Mouse (Mus musculus): ENCODE measurements around the gene Kpna6.

Gene Kpna6

DNA sequence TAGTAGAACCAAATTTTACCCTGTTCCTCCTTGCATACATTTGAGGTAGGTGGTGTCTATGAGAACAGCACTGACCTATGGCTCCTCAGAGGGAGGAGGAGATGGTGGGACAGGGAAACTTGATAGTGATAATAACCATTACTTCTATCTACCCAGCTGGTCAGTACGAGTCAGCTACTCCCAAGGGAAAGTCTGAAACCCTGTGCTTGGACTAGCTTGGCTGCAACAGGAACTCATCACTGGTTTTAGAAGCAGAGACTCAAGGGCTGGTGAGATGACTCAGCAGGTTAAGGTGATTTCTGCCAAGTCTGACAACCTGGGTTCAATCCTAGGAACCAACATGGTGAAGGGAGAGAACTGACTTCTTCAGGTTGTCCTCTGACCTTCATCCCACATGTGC, 23.9 kb downstream of the Kpna6 start:
- DNase-seq (ENCODE audit: low spot score), result no peak

DNA sequence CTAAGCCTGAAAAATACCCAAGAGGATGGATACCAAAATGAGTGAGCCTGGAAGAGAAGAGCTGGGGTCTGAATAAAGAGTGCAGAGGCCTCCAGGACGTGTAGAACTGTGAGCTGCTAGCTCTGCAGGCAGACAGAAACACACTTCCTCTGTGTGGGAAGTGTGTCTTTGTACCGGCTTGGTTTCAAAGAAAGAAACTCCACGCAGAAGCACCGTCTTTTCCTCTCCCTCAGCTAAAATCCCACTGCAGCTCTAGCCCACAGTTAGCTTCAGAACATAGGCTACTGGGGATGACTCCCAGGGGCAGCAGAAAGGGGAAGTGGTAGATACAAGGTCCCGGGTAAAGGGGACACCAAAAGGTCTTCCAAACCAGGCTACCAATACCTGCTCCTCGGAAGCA, 27.4 kb downstream of the Kpna6 start:
- no peak for DNase-seq (ENCODE audit: low spot score)

DNA sequence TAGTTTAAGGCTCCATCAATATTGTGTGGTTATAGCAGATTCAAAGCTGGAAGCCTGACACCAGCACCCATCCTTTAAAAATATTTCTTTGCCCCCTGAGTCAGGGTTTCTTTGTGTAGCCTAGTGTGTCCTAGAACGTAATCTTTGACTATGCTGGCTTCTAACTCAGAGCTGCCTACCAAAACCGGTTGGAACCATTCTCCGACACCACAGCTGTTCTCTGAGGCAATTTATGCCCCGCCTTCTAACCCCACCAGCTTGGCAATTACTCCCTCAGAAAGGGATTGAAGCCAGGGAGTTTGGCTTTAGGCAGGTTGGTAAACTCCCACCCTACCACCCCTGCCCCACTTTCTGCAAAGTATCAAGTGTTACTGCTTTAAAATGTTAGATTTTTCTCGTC, 30.8 kb downstream of the Kpna6 start:
- DNase-seq (ENCODE audit: low spot score), result peak; percentile 91

DNA sequence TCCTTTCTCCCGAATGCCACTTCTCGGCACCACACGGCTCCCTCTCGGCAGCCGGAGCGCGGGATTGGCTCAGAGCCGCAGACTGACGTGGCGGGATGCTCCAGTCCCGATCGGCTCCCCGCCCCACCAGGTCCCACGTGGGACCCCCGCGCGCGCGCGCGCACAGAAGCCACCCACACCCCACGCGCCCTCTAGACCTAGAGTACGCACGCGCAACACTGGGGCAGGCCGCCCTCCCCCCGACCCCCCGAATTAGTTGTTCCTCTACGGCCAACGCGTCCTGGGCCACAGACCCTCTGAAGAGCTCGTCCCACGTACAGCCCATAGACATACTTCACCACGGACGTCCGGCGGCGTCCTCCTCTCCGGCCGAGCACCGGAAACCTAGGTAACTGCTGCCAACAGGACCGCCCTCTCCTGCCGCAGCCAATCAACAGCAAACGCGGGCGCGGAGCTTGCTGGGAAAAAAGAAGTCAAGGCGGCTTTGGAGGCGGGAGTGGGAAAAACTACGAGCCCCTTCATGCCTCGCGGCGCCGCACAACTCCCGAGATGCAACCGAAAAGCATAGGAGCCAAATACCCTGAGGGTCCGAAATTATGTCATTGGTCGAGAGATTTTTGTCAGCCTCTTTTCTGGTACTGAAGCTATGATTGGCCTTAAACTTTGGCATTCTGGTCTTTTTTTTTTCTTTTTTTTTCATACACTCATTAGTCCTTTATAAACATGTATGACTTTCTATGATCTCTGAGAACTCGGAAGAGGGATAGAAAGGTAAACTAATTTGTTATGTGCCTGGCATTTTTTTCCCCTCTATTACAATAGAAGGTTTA, 31.7 kb downstream of the Kpna6 start, which contains the start of gene Txlna:
Gene Txlna (minus strand): TSS at position 428 of the 830 bp plus-strand sequence.
- DNase-seq (ENCODE audit: low spot score), result peak; percentile 99

DNA sequence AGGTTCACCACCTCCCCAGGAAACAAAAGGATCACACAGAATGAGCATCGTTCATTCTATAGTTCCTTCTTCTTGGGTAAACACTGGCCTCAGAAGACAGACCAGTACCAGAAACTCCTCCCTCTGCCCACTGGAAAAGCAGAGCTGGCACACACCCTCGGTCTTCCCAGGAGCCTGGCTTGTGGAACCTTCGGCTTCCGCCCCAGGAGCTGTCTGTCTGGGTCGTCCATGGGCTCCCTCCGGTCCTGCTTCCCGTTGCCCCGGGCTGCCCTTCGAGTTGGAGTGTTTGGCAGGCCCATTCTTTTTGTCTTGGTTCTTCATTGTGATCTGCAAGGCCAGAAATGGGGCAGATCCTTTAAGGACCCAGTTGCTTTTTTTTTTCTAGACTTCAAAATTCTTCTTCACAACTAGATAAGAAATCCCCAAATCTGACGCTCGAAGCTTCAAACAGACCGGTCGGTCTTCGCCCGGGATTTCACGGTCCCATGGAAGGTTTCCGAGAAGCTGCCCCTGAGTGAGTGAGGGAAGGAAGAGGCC, 32.4 kb downstream of the Kpna6 start:
- peak; percentile 50 for DNase-seq (ENCODE audit: low spot score)

DNA sequence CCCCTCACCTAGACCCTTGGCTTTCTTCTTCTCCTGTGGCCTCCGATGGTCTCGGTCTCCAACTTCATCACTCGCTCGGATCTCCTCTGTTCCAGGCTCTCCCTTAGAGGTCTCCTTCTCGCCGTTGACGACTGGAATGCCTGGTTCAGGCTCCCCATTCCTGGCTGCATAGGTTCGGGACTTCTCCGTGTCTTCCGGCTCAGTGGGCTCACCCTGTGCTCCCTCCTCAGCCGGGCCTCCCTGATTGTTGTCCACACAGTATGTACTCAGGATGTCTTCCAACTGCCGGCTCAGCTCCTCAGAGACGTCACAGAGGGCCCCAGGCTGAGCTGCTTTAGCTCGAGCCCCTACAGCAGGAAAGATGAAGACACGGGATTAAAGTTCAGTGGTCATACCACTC, 33.3 kb downstream of the Kpna6 start:
- DNase-seq (ENCODE audit: low spot score), result no peak

DNA sequence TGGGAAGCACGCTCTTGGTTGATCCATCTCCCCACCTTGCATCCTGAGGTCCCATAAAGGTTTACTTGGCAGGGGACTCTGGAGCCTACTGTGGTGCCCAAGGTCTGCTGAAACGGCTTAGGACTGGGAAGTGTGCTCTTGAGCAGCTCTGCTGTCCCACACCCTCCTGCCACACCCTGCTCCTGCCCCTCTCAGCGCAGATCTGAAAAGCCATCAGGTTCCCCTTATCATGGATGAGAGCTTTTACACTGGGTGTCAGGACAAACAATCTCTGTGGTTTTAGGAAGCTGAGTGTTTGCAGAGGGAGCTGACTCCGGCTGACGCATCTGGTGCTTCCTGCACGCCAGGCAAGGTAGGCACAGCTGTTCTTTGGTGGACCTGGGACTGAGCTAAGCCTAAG, 38.7 kb downstream of the Kpna6 start:
- no peak for DNase-seq (ENCODE audit: low spot score)

DNA sequence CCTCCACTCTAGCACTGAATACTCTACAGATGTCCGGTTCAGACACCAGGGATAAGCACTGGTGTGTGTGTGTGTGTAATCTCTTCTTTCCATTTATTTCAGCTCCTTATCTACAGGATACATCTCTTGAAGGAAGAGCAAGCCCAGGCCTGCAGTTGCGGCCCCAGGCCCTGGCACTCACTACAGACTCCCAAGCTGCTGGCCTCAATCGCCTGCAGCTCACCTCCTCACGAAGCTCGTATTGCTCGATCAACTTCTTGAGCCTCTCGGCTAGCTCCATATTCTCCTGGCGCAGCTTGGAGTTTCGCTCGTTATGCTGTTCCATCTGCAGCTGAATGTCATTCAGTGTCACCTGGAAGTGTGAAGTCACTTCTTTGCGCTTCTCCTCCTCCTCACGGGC, 40.7 kb downstream of the Kpna6 start:
- DNase-seq (ENCODE audit: low spot score), result no peak

DNA sequence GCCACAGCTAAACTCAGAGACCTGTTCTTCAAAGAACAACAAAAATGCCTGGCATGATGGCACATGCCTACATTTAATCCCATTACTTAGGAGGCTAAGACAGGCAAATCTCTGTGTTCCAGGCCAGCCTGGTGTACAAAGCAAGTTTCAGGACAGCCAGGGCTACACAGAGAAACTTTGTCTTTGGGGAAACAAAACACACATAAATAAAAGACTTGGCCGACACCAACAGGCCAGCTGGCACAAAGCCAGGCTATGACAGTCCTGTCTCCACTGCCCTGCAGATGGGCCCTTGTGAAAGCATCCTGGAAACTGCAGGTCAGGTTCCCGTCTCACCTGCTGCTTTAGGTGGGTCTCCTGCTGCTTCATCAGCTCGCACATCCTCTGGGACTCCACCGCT, 41.6 kb downstream of the Kpna6 start:
- peak; percentile 49 for DNase-seq (ENCODE audit: low spot score)

DNA sequence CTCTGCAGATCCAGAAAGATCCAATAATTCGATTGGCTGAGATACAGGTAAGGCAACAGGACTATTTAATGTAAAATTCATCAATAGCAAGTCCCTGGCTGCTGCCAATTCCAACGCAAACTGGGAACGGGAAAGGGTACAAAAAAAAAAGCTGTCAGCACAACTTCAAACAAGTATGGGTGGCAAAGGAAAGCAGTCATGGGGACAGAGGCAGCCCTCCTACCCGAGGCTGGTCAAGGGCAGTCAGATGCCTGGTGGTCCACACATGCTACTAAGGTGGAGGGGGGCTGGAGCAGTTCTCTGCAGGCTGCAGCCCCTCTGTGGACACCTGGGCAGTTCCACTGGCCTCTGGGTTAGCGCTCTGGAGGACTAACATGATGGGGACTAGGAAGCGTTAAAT, 46.5 kb downstream of the Kpna6 start:
- DNase-seq (ENCODE audit: low spot score), result no peak

DNA sequence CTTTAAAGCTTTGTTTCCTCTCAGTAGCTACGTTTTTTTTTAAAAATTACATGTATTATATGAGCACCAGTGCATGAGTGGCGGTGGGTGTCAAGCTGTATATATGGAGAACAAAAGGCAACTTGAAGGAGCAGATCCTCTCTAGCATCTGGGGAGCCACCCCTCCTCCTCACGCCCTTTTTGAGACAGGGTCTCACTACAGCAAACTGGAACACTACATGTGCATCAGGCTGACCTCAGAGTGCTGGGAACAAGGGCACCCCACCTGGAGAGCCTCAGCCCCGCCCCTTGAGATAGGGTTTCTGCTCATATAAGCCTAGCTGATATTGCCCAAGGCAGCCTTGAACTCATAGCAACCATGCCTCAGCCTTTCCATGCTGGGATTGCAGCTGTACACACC, 47.1 kb downstream of the Kpna6 start:
- DNase-seq (ENCODE audit: low spot score), result no peak

DNA sequence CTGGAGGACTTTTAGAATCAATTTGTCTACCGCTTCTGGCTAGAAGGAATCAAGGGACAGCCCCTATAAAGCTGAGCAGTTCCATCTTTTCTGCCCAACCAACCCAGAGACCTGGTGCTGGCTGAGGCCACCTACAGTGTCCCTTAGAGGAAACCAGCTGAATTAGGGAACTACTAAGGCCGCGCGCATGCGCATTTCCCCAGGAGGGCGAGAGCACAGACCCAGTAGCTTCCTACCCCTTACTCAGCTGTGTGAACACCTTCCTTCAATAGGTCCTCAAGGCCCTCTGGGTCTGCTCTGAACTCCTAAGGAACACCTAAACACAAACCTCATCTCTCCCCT, 47.6 kb downstream of the Kpna6 start:
- DNase-seq (ENCODE audit: low spot score), result no peak

DNA sequence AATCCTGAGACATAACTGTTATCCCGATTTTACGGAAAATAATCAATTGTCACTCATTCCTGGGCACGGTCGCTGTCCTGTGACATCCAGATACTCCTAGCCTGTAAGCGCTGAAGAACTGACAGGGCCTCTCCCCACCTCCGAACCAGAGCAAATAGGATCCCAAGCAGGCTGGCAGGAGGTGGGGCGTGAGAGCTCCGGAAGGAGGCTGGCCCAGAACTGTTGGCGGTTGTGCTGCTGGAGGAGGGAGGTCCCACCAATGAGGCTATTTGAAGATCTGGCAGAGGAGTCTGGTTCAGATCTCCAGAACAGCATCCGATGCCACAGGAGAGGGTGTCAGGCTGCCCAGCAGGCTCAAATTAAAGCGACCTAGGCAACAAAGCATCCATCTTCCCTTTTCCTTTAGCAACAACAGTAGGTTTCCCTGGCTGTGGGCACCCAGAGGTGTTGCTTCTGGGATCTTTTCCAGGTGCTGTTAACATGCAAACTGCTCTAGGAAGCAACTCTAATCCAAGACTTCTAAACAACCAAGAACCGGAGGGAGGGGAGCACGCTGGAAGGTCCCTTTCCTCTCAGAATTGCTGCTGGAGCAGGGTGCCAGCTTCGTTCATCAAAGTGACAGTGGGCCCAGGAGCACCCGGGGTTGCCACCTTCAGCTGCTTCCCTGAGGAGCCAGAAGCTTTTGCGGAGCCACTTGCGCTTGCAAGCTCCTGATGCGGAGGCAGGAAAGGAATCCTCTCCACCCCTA, 48.1 kb downstream of the Kpna6 start:
- DNase-seq (ENCODE audit: low spot score), result peak; percentile 89

DNA sequence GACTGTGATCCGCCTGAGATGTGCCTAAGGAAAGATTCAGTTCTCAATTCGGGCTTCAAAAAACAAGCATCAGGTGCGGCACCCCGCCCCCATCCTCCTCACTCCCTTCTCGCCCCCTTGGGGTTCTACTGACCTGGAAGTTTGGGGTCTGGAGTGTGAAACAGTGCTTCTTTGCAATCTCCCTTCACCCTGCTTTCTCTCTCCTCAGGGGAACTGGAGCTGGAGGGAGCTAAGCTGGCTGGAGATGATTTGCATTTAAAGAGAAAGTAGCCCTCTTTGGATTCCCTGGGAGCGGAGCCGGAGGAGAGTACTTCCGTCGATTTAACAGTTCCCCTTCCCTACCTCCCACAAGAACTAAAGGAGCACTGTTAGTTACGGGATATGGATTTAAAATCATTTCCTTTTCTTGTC, 48.9 kb downstream of the Kpna6 start, which contains the start of gene Ccdc28b:
Gene Ccdc28b (minus strand): TSS at position 267 of the 411 bp plus-strand sequence.
- DNase-seq (ENCODE audit: low spot score), result peak; percentile 52

DNA sequence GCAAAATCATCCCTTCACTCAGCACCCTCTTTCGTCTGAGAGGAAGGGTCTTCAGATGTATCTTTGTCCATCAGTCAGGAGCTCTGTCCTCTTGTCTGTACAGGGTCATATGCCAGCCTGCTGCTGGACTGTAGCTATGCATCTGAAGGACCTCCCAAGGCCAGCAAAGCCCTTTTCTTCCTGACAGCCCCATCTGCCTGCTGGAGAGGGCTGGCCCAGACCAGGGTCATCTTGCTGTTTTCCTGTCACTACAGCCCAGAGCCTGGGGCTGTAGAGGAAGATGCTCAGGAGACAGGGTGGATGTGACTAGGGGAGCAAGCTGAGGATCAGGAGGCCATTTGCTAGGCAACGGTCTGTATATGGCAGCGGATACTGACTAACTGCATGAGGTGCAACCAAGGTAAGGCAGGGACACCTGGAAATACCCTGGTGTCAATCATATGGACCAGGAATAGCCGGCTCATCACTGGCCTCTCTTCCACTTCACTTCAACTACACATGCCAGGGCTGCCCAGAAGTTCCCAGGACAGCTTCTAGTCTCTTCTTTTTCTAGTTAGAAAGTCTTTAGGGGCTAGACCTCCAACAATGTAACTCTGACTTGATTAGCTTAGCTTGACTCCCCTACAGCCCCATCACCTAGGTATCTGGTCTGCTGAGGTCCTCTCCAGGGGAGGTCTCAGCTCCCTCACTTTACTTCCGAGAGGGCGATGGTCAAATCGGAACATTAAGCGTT, 49.6 kb downstream of the Kpna6 start:
- DNase-seq (ENCODE audit: low spot score), result no peak

DNA sequence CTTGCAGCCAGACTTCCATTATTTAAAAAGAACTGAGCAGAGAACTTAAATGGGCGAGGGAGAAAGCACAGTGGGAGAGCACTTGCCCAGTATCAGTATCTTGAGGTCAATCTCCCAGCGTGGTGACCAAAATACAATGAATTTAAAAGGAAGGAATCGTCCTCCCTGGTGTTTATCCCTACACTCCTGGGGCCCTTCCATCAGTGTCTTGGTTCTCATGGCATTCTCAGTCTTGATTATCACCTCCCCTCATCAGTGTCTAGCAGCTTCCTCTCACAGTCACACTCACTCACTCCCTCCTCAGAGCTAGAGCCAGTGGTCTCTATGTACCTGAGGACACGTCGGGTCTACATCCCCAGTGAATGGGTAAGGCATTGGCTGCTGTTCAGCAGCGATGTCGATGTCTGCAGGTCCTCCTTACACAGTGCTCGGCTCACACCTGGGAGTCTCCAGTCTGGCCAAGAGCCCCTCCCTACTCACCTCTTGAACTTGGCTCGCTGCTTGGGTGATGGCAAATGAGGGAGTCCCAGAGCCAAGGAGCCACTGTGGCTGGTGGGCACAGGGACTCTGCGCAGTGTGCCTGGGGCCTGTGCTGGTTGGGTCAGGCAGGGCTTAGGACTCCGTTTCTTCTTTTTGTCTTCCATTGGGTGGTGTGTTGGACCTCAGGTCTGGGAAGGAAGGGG, 50.3 kb downstream of the Kpna6 start:
- DNase-seq (ENCODE audit: low spot score), result no peak

DNA sequence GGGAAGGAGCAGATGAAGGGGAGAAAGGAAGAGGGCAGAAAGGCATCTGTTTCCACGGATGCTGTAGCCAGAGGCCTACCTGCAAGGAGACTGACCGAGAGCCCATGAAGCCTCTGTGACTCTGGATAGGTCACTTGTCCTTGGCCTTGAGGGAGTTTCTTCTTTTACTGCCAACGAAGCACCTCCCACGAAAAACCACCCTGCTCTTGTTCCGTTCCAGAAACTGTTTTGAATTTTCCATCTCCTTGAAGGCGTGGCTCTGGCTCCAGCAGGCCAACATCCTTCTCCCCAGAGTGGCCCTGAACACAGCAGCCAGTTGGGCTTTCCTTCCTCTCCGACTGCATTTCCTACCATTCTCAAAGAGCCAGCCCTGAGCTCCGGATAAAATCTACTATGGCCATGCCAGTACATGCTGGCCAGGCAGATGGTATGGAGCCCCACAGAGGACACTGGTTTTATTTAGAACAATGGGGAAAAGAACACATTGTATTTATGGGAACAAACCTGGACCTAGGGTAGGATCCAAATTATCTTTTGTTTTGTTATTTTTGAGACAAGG, 51.2 kb downstream of the Kpna6 start:
- no peak for DNase-seq (ENCODE audit: low spot score)

DNA sequence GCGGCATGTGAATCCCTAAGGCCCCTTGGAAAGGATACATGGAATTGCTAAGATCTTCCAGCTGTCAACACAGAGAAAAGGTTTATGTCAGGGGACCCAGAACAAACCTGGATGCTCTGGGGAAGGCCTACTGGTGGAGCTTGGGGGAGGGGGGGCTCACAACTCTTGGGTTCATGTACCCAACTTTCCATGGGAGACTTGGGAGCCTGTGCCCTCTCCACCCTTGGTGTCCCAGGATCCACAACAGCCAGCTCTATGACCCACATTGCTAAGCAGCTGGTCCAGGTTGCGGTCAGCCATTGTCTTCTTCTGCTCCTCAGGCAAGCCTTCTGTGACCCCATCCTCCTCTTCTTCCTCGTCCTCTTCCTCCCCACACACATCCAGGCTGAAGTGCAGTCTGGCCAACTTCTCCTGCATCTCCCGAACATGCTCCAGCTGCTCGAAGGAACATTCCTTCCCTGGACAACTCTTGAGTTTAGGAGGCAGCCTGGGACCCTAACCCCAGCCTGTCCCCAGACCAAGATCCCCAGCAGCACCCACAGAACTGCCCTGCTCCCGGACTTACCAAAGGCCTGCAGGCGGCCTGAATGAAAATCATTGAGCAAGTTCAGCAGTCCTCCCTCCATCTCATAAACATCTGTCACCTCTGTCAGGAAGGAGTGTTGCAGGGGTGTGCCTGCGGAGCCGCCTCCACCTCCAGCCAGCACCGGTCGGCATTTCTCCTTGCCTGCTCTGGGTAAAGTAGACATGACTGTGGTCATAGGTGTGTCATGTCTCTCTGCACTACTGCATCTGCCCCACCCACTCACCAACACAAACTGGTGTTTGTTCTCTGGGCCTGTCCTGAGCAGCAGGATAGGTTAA, 51.9 kb downstream of the Kpna6 start:
- no peak for DNase-seq (ENCODE audit: low spot score)

DNA sequence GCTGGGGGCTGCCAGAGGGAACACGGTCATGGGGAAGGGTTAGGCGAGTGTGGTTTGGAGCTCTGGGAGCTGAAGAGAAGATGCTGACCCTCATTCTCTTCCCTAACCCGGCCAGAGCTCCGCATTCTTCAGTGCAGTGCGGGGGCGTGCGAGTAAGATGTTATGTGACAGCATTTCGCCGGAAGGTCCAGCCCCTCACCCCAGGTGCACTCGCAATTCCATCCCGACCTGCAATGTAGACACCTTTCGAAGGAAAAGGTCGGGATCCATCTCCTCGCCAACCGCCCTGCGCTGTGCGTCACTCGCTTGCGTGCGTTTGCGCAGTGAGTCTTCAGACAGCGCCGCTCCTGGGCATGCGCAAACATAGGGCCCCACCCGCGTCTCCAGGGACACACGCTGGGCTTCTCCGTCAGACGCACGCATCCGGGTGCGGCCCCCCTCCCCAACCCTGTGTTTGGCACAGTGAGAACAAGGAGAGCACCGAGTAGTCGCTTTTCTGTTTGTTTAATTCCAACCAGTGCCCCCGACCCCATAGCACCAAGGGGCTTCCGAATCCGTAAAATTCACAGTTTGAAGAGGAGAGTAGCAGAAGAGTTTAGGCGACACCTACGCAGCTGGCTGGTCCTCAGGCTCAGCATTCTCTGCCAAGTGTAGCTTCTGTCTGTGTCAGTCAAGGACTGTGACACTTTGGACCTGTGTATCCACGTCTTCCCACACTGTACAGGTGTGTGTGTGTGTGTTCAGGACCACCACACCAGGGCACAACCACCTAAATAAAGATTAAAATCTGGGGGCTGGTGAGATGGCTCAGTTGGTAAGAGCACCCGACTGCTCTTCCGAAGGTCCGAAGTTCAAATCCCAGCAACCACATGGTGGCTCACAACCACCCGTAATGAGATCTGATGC, 53.5 kb downstream of the Kpna6 start, which contains the start of gene Iqcc:
Gene Iqcc (minus strand): TSS at position 314 of the 906 bp plus-strand sequence.
- DNase-seq (ENCODE audit: low spot score), result peak; percentile 95

Measured in adipocyte (in vitro differentiated cells).